Mouse (Mus musculus): ENCODE results near the gene Chn2. TPM values are rescaled to one million over a fixed set of nuclear protein-coding genes. Genes with fewer than 3 reads are reported as not detected.

Gene Chn2
- total and polyA plus RNA-seq, 3 experiments: not detected

GRCm38 (mm10) chr6:54205471-54205870, 166.1 kb downstream of the Chn2 start:
- H3K27me3 ChIP-seq (replicated peaks): no peaks in the 10 kb centered on the region
- H3K9me3 ChIP-seq (replicated peaks; ENCODE audit: low read length): no peaks in the 10 kb centered on the region
- H3K9ac ChIP-seq (ENCODE audit: insufficient read depth, low read depth): no peak overlapping the region
- in situ Hi-C loops (cut with MboI; ENCODE audit: low pct_ligation_motif_present, low pct_unique_long_range_greater_than_20kb, low sequenced_read_pairs): no loop called here
- no peaks in the 10 kb centered on the region for H3K36me3 ChIP-seq (replicated peaks in 1 of 2; ENCODE audit: control insufficient read depth in 1 of 2, insufficient read depth in 1 of 2, low read length in 1 of 2)
- no peak for DNase-seq (ENCODE audit: extremely low read depth)
- dilution Hi-C loops (cut with MboI; ENCODE audit: extremely low pct_ligation_motif_present, extremely low pct_unique_long_range_greater_than_20kb, low sequenced_read_pairs): no loop called here
- TF ChIP-seq NELFE (IDR thresholded peaks at IDR 0.05; ENCODE audit: low read depth, low read length) (no peak), ZMIZ1 (IDR thresholded peaks at IDR 0.05; ENCODE audit: low read depth, low read length) (no peak), MAFK (IDR thresholded peaks at IDR 0.05; ENCODE audit: insufficient replicate concordance, low read length) (no peak), JUN (IDR thresholded peaks at IDR 0.05; ENCODE audit: insufficient read depth, low read depth, low read length) (no peak), TCF12 (IDR thresholded peaks at IDR 0.05; ENCODE audit: low read depth, low read length) (no peak), ZNF384 (IDR thresholded peaks at IDR 0.05; ENCODE audit: low read depth, low read length) (no peak), E2F4 (IDR thresholded peaks at IDR 0.05; ENCODE audit: insufficient replicate concordance, low read depth, low read length) (no peak), HCFC1 (IDR thresholded peaks at IDR 0.05; ENCODE audit: low read depth, low read length) (no peak), POLR2AphosphoS2 (IDR thresholded peaks at IDR 0.05; ENCODE audit: low read depth, low read length) (no peak), POLR2A (IDR thresholded peaks at IDR 0.05; ENCODE audit: low read depth, low read length) (no peak), SIN3A (IDR thresholded peaks at IDR 0.05; ENCODE audit: low read length) (no peak), SMC3 (IDR thresholded peaks at IDR 0.05; ENCODE audit: low read depth, low read length) (no peak), ZKSCAN1 (IDR thresholded peaks at IDR 0.05; ENCODE audit: borderline replicate concordance, low read depth, low read length) (no peak), BHLHE40 (IDR thresholded peaks at IDR 0.05; ENCODE audit: low read depth, low read length) (no peak), MAX (IDR thresholded peaks at IDR 0.05; ENCODE audit: low read length) (no peak), EP300 (IDR thresholded peaks at IDR 0.05; ENCODE audit: low read length) (no peak), UBTF (IDR thresholded peaks at IDR 0.05; ENCODE audit: low read depth, low read length) (no peak), NRF1 (IDR thresholded peaks at IDR 0.05; ENCODE audit: low read depth, low read length) (no peak), RAD21 (IDR thresholded peaks at IDR 0.05; ENCODE audit: low read depth, low read length) (no peak), USF1 (IDR thresholded peaks at IDR 0.05; ENCODE audit: low read depth, low read length) (no peak)
- no peaks in the 10 kb centered on the region for H3K4me1 ChIP-seq (ENCODE audit: control insufficient read depth in 1 of 2, insufficient read depth in 2 of 2)
- H3K4me2 ChIP-seq (ENCODE audit: insufficient read depth, low read depth, poor library complexity, severe bottlenecking): no peak overlapping the region
- no peak overlapping the region for H3K4me3 ChIP-seq (replicated peaks in 1 of 3; ENCODE audit: low read depth in 2 of 3, low read length in 2 of 3, poor library complexity in 1 of 3)
- H3K79me2 ChIP-seq (replicated peaks; ENCODE audit: control insufficient read depth, extremely low read depth, insufficient read depth, poor library complexity, severe bottlenecking): no peaks in the 10 kb centered on the region
- no peak overlapping the region for H3K27ac ChIP-seq (ENCODE audit: insufficient read depth, low read depth)

- Histone ChIP-seq H3K4me1 (ENCODE audit: control insufficient read depth in 1 of 2, insufficient read depth in 2 of 2) (no peaks in the 10 kb centered on the region), H3K9ac (ENCODE audit: insufficient read depth, low read depth) (no peak overlapping the region), H3K27ac (ENCODE audit: insufficient read depth, low read depth) (no peak overlapping the region), H3K9me3 (replicated peaks; ENCODE audit: low read length) (no peaks in the 10 kb centered on the region), H3K4me3 (replicated peaks in 1 of 3; ENCODE audit: low read depth in 2 of 3, low read length in 2 of 3, poor library complexity in 1 of 3) (no peak overlapping the region), H3K4me2 (ENCODE audit: insufficient read depth, low read depth, poor library complexity, severe bottlenecking) (no peak overlapping the region), H3K79me2 (replicated peaks; ENCODE audit: control insufficient read depth, extremely low read depth, insufficient read depth, poor library complexity, severe bottlenecking) (no peaks in the 10 kb centered on the region), H3K27me3 (replicated peaks) (no peaks in the 10 kb centered on the region), H3K36me3 (replicated peaks in 1 of 2; ENCODE audit: control insufficient read depth in 1 of 2, insufficient read depth in 1 of 2, low read length in 1 of 2) (no peaks in the 10 kb centered on the region)
- dilution Hi-C loops (cut with MboI; ENCODE audit: extremely low pct_ligation_motif_present, extremely low pct_unique_long_range_greater_than_20kb, low sequenced_read_pairs) (no loop called here), in situ Hi-C loops (cut with MboI; ENCODE audit: low pct_ligation_motif_present, low pct_unique_long_range_greater_than_20kb, low sequenced_read_pairs) (no loop called here)
- no peak for DNase-seq (ENCODE audit: extremely low read depth)
- TF ChIP-seq ZMIZ1 (IDR thresholded peaks at IDR 0.05; ENCODE audit: low read depth, low read length) (no peak), USF1 (IDR thresholded peaks at IDR 0.05; ENCODE audit: low read depth, low read length) (no peak), ZC3H11A (IDR thresholded peaks at IDR 0.05; ENCODE audit: low read depth, low read length) (no peak), JUN (IDR thresholded peaks at IDR 0.05; ENCODE audit: insufficient read depth, low read depth, low read length) (no peak), MAX (IDR thresholded peaks at IDR 0.05; ENCODE audit: low read length) (no peak), ZNF384 (IDR thresholded peaks at IDR 0.05; ENCODE audit: low read depth, low read length) (no peak), NRF1 (IDR thresholded peaks at IDR 0.05; ENCODE audit: low read depth, low read length) (no peak), BHLHE40 (IDR thresholded peaks at IDR 0.05; ENCODE audit: low read depth, low read length) (no peak), MYC (IDR thresholded peaks at IDR 0.05; ENCODE audit: low read depth, low read length) (no peak), UBTF (IDR thresholded peaks at IDR 0.05; ENCODE audit: low read depth, low read length) (no peak), KAT2A (IDR thresholded peaks at IDR 0.05; ENCODE audit: insufficient replicate concordance, low read length) (no peak), MAZ (IDR thresholded peaks at IDR 0.05; ENCODE audit: low read depth, low read length) (no peak), CTCF (conservative IDR thresholded peaks at IDR 0.05 in 1 of 2, IDR thresholded peaks at IDR 0.05 in 1 of 2; ENCODE audit: low read depth in 2 of 2, low read length in 2 of 2) (no peak)
These were observed 166.9 kb downstream of the Chn2 start for GRCm38 (mm10) chr6:54206221-54206738.
